Mouse (Mus musculus) urinary bladder, postnatal 36 days (tissue): ENCODE results near the gene Espn.
A peak's percentile ranks its signal among the peaks of the same experiment; 100 is the strongest.

Experiments
- DNase-seq, 2 experiments: peaks; one replicate each; pipeline ENCODE4 v3.0.0; 2022; ENCODE audit warnings: low spot score in 2 of 2, mixed read lengths in 1 of 2

Gene Espn

DNA sequence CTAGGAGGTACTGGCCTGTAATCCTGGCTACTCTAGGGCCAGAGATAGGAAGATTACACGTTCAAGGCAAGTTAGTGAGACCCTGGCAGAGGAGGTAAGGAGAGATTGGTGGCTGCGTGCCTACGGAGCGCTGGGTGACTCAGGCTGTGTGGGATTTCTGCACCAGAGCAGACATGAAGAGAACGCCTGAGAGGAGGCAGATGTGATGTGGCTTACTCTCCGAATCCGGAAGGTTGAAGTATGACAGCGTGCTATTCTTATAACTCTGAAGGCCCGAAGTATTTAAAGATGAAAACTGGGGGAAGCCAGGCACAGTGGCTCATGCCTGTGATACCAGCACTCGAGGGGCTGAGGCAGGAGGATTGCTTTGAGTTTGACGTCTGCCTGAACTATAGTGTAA, 51.6 kb downstream of the Espn start:
- DNase-seq, result no peak

DNA sequence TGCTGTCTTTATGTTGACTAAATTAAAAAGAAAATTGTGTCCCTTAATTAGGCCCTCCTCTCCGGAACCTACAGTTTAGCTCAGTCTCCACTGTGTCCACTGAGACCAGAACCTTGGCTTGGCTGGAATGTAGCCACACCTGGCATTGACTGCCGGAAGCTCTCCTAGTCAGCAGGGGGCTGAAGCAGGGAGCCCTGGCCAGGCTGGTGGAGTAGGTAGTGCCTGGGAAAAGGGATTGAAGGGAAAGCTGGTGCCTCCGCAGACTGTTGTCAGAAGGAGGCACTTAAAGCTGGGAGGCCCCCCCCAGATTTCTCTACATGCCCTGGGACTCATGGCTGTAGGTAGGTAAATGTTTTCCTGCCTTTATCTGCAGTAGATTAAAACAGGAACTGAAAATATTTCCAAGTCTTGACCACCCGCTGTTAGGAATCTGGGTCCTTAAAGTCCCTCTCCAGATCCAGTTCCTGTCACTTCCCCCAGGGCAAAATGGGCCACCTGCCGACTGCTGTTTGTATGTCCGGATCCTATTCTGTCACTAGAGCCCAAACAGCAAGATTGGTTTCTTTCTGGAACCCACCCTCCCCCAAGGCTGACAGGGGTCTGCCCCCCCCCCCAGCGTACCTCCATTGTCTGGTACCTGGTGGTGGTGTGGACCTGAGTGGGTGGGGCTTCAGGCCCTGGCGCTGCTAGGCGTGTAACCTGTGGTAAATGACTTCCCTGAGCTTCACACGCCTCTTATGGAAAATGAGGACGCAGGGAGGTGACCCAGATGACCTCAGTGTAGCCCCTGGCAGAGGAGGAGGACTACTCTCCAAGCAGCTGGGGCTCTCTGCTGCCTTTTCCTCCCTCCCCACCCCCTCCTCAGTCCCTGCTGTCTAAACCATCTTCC, 54.0 kb downstream of the Espn start:
- DNase-seq, result no peak

DNA sequence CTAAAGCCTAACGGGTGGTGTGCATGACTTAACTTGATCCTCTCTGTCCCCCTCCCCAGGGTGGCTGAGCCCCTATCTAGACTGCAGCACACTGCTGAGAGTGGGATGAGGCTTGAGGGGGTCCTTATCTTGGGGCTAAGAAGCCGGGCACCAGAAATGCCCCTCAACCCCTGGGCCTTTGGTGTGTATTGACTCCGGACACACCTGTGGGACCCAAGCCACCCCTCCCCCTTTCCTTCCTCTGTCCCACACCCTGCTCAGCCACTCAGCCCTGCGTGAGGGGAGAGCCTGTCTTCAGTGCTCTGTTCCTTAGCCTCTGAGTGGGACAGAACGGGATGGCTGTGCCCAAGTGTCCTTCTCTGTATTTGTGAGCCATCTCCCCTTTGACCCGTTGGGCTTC, 55.2 kb downstream of the Espn start:
- DNase-seq, result no peak

DNA sequence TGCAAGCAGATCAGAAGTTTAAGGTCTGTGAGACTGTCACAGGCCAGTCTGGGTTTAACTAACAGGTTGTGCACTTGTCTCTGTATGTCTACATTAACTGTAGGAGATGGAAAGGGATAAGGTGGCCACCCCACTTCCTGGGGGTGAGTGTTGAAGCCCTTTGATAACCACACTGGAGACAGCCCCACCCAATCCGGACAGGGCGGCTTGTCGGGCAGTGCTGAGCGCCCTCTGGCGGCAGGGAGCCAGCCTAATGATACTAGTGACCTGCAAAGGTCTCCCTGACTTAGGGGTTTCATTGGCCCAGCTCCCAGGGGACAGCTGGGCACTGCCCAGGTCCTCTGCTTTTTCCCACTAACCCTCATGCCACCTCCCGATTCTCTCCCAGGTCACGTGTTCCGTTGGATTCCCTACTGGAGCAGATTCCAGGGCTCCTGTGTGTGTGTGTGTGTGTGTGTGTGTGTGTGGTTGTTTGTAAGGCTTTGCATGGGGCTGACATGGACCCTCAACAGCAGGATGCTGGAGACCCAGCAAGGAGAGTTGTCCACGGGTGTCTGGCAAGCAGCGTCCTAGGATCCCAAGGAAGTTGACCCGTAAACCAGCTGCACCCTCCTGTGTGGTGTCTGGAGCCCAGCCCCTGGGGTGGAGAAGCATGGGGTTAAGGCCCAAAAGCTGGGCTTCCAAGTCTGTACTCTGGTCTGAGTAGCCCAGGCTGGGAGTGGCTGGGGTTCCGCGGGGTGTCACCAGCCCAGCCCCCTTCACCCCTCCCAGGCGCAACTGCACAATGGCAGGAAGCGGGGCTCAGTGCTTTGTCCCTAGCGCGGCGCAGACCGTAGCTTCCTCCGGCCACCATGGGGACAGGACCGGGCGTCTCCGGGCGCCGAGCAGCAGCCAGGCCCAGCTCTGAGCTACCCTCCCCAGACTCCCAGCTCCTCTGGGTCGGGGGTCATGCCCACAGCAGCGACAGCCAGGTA, 55.9 kb downstream of the Espn start:
- DNase-seq, result peak; percentile 53 to 77

DNA sequence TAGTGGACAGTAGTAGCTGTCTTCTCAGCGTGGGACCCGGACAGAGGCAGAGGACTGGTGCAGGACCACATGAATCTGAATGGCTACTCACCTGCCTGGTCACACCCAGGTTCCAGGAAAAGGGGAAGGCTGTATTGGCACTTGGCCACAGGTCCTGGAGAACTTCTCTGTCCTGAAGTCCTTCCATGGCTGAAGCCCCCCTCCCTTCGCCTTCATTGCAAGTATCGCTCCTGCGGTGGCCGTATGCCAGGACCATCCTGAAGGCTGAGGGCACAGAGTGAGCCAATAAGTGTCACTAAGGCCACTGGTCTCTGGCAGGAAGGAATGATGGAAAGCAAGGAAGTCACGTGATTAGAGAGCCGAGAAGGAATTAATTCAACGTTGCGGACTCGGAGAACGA, 57.9 kb downstream of the Espn start:
- no peak for DNase-seq

DNA sequence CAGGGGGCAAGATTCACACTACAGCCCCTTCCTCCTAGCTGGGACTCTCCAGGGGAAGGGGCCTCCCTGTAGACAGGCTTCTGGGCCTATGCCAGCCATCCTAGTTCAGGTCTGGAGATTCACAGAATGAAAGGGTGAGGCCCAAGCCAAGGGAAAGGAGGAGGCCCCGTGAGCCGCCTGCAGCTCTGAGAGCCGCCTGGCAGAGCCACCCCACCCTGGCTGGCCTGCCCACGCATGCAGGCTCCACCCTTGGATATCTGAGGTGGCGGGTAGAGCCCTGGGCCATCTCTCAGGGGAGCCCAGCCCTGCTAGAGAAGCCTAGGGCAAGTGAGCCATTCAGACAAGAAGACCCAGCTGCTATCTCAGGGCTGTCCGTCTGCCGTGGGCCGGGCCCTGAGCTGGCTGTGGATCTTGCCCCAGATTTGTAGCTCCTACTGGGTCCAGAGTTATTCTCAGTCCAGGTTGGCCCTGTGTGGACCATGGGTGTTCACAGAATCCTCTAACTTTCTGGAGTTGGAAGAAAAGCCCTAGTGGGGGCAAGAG, 59.3 kb downstream of the Espn start:
- peak; percentile 36 to 52 for DNase-seq

DNA sequence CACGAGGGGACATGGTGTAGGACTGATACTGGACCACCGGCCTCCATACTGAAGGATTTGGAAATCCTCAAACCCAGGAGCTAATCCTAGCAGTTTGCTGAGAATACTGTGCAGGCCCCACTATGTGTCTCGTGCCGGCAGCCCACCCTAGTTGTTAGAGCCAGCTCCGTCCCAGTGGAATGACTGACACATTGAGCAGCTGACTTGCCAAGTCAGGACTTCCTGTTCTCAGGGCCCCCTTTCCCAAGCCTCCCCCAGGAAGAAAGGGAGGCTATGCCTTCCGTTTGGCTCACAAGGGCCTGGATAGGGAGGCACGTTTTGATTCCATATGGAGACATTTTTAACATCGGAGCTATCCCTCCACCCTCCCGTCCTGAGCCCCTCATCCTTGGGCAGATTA, 62.0 kb downstream of the Espn start:
- no peak for DNase-seq

DNA sequence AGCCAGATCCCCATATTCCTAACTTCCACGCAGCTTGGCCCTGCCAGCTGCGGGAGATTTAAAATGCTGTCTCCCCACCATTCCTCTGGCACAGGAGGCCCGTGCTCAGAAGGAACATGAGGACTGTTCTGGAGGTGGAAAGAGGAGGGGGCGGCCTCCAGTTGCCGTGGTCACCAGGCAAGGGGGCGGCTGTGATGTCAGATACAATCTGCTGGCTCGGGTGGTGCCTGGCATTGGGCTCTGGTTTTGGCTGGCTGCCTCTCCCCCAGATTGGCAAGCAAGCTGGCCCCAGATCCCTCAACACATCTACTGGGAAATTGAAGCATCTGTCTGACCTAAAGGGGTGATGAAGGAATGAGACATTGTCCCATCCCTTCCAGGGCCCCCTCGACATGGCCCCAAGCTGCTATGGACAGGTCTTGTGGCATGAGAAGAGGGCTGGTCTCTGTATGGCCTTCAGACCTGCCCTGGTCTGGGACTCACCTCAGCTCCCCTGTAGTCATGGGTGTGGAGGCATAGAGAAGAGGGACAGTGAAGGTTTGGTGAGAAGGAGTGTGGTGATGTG, 63.5 kb downstream of the Espn start:
- DNase-seq, result no peak

DNA sequence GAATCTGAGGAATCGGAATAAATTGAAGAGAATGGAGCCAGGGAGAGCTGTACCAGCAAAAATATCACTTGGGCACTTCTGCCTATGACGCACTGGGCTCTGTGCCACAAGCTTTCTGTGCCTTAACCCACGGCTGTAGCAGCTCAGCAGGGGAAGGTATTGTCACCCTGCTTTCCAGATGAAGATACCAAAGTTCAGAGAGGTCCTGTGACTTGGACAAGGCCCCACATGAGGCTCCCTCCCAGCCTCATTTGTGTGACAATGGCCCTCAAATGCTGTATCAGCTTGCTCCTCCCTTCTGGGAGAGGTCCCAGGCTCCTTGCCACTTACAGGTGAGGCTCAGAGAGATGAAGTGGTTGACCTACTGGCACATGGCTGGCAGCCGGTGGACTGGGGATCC, 64.0 kb downstream of the Espn start:
- DNase-seq, result no peak

DNA sequence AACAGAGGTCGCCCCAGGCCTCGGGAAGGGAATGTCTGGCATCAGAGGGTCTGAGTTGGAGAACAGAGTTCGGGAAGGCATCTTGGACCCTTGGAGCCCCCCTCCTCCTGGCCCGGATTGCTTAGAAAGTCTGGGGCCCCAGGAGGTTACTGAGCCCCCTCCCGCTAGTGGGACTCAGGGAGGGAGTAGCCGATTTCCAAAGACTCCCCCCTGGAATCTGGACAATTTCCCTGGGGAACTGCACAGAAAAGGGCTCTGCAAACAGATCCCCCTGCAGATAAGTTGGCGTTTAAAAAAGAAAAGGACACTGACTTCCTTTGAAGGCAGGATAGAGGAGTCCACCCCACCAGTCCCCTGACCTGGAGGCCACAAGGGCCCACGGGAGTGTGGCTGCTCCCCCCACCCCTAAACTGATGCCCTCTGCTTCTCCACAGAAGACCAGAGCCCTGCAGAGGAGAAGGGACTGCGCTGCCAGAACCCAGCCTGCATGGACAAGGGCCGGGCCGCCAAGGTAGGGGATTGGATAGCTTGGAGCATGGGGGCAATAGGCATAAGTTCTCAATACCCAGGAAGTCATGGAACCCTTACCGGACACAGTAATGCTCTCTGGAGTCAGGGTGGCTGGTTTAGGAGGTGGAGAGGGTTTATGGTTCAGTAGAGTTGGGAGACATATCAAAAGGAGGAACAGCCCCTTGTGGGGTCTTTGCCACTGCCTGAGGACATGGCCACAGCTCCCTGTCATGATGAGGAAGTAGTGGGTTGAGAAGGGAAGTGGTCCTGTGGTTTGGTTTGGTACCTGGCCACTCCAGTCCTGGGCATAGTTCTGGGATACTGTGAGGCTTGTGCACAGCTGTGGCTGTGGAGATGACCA, 64.7 kb downstream of the Espn start:
- no peak for DNase-seq

DNA sequence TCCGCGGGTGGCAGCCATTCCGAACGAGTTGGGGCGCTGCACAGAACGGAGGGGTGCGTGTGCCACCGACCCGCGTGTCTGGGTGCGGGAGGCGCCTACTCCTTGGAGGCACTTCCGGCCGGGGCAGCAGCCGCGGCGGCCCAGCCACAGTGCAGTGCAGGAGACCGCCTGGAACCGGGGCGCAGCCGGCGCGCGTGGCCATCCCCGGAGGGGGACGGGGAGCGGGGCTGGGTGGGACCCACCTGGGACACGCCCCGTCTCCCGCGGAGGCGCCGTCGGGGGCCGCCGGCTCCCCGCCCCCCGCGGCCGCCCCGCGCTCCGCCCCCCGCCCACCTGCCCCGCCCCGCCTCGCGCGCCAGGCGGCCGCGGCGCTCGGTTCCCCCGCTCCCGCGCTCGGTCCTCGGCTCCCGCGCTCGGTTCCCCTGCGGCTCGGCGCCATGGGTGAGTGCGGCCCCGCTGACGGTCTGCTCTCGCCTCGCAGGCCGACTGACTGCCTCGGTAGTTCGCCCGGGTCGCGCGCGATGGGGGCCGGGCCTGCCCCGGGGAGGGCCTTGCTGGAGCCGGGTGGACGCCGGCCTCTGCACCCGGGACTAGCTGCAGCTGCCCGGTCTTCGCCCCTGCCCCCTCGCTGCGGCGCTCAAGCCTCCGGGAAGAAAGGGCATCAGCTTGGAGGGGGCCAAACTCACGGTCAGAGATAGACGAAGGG, 65.5 kb downstream of the Espn start:
- peak; percentile 47 to 56 for DNase-seq

DNA sequence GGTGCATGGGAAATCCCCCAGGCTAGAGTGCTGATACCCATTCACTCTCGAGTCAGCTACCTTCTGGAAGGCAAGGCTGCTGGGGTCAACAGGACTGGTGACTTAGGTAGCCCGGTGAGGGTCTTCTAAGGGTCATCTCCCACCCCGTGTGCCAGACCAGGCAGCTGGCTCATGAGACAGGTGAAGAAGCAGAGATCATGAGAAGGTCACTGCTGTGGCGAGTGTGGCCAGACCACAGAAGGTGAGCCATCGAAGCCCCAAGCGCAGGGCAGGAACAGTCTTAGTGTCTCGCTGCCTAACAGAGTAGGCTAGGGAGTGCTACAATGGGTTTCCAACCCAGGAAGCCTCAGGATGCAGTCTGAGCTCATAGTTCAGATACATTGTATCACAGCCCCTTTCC, 67.6 kb downstream of the Espn start:
- no peak for DNase-seq

DNA sequence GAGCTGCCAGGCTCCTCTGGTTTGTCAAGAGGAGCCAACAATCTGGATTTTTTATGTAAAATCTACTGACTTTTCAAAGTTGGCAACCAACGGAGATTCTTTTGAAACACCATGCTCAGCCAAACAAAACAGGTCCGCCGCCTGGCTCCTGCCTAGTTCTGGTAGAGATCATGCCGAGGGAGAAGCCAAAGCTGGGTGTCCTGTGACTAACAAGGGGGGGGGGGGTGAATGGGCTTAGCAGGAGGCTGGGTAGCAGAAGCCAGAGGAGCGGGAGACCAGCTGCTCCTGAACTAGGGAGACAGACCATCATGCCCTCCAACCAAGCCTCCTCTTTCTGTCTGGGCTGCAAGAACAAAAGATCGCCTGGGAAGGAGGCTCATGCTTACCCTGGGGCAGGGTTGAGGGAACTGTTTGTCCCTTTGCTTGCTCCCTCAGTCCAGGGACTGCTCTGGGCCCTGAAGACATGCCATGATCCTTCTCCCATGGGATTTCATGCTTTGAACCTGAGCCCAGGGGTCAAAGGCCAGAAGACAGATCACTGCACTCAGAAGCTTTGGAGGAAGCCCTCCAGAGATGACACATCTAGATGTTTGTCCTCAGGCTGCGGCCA, 68.5 kb downstream of the Espn start:
- no peak for DNase-seq

DNA sequence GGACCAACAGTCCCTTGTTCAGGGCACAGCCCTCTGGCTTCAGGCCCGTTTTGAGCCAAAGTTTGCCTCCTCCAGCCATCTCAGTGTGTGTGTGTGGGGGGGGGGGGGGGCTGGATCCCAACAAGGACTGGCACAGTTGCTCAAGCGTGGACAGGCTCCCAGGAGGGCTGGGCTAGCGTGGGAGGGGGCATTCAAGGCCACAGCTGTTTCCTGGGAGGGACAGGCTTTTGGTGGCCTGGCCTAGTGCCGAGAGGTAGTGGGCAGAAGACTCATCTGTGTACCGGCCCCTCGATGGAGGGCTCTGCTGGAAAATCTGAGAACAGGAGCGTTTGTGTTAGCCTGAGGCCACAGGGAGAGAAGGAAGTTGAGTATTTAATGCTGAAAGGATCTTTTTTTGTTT, 72.2 kb downstream of the Espn start:
- no peak for DNase-seq

DNA sequence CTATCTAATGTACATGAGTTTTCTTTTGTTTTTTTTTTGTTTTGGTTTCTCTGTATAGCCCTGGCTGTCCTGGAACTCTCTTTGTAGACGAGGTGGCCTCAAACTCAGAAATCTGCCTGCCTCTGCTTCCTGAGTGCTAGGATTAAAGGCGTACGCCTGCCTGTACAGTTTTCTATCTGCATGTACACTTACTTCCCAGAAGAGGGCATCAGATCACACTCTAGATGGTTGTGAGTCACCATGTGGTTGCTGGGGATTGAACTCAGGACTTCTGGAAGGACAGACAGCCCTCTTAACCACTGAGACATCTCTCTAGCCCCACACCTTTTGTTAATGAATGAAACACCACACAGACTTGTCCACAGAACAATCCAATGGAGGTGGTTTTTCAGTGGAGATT, 72.9 kb downstream of the Espn start:
- no peak for DNase-seq

DNA sequence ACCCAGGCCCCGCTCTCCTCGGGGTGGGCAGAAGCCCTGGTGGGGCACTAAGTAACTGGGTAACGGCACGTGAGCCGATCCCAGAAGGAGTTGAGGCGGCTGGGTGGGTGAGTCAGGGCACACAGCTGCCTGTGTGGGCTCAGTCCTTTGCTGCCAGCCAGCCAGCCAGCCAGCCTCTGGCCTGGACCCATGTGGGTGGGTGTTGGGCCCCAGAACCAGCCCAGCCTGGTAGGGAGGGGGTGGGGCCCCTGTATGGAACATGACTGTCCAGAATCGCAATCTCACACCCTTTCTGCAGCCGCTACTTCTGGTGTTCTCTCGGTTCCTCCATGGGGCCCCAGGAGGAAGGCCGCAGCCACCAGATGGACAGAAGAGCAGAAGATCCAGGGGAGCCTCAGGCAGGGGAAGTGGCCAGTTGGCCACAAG, 74.1 kb downstream of the Espn start:
- peak in 1 of 2 experiments; percentile 25 for DNase-seq

DNA sequence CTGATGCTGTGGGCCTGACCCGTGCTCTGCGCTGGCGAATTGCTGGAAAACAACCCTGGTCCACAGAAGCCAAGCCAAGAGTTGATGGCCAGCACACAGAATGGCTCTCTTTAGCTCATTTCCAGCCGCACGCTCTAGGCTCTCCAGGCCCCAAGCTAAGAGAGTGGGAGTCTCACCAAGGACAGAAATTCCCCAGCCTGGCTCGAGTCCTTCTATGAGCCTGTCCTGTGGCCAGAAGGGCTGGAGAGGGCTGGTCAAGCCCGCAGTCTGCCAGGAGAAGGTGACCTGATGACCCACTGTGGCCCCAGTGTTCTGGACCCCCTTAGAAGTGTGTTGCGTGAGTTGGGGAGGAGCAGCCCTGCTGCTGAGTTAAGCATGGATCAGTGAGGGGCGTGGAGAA, 75.0 kb downstream of the Espn start:
- no peak for DNase-seq

DNA sequence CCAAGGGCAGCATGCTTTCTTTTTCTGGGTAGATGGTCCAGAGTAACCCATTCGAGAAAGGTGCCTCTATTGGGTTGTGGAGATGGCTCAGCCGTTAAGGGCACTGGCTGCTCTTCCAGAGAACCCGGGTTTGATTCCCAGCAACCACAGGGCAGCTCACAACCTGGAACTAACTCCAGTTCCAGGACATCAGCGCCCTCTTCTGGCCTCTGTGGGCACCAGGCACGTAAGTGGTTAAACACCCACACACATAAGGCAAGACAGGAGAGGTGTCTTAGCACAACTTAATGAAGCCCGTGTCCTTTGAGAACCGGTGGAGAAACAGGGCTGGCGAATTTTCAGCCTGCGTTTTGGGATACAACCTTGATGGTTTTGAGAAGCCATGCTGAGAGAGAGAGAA, 77.6 kb downstream of the Espn start:
- no peak for DNase-seq

DNA sequence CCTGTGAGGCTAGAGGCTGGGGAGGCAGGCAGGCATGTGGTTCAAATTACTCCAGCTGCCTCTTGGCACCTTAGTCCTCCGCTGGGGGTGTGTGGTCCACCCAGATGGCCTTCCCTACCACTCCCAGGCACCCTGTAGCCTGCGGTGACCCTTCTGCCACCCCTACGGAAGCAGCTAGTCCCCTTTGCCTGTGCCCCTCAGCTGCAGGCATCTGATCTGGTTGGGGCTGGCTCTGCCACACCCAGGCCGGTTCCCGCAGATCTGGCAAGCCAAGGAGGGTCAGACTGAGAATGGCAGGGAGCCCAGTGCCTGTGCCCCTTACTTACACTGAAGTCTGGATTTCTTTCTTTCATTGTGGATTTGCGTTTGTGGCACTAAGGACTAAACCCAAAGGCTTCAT, 78.5 kb downstream of the Espn start:
- DNase-seq, result no peak

DNA sequence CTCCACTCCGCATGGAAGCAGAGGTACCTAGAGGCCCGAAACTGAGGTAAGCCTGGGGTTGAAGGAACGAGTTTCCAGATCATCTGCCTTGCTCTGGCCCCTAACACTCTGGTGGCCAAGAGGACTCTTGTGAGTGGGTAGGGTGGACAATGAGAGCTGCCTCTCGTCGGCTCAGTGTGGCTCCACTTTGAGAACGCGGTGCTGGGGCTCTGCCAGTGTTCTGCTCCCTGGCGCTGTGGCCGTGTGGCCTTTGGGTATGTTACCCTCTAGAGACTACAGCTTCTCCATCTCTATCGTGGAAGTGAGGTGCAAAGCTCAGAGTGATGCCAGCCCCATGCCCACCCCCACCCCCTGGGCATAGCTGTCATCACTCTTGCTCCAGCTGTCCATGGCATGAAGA, 79.5 kb downstream of the Espn start:
- DNase-seq, result no peak
